Mouse (Mus musculus): ENCODE results near the gene Mafg.

- TF ChIP-seq POLR2A (IDR thresholded peaks at IDR 0.05; ENCODE audit: insufficient read depth, low read depth, low read length) (no peak), EP300 (IDR thresholded peaks at IDR 0.05; ENCODE audit: insufficient read depth, low read depth, low read length) (no peak)
Observed at GRCm38 (mm10) chr11:120578024-120578693, 55.2 kb downstream of the Mafg start.
